Mouse (Mus musculus): ENCODE measurements at regions not wholly inside any gene's neighbourhood (a gene's known extent, or its start where the extent isn't known, plus 50 kb on each side); places are given as distances from the start of the nearest gene placed in this dataset.
A peak's percentile ranks its signal among the peaks of the same experiment; 100 is the strongest.

DNA sequence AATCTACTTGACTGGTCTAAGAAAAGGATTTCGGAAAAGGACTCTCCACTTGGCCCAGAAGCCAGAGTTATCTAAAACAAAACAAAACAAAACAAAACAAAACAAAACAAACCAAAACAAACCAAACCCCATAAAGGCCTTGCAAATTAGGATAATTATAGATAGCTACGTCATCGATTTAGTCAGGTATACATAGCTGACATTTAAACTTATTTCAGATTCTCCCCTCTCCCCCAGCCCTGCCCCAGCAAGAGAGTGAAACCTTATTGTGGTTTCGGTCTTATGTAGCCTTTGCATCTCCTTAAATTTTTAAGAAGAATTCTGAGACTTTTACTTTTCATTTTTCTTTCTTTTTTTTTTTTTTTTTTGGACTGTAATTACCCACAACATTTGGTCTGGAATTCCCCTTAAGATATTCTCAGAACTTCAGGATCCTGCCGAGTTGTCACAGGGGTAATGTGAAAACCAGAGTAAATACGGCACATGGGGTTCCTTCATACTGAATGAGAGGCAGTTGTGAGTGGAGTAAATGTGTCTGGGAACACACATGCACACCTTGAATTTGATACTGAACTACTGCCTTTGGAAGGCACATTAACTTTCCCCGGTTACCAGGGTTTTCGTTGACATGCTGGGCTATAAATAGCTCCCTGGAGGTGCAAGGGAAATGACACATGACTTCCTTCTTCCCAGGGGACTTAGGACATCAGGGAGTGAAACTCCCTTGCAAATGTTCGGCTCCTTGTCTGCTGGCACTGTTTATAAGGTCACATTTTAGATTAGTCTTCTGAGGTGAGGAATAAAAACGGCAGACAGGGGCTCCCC is 94.8 kb upstream of the Rap1b start:
- DNase-seq (ENCODE audit: low spot score): no peak

DNA sequence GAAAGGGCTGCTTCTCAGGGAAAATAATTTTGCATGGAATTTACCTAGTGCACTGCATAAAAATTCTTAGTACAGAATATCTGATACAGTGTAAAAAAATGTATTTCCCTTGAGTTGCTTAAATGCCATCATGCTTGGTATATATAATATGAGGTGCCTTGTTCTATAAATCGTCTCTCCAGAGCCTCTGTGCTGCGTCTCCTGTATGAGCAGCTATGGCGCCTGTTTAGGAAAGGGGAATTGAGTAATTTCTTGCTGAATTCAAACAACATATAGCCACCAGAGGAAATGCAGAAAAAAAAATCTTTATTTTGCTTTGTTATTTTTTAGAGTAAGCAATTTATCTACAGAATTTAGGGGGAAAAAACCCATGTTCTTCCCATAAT is 95.4 kb upstream of the Rap1b start:
- DNase-seq (ENCODE audit: low spot score): no peak

DNA sequence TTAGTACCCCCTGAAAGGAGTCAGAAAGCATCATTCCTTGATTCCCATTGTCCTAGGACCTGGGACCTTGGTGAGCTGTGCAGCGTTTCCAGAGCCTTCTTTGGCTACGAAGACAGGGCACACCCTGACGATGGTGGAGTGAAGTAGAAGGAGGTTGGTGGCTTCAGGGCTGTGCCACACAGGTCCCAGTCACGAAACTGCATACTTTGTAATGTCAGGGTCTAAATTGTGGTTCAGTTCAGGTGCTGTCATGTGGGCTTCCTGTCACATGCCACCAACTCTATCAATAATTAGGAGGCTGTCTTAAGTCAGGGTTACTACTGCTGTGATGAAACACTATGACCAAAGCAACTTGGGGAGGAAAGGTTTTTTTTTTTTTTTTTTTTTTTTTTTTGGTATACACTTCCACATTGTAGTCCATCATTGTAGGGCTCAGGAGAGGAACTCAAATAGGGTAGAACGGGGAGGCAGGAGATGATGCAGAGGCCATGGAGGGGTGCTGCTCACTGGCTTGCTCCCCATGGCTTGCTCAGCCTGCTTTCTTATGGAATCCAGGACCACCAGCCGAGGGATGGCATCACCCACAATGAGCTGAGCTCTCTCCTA is 98.0 kb upstream of the Rap1b start:
- no peak for DNase-seq (ENCODE audit: low spot score)

DNA sequence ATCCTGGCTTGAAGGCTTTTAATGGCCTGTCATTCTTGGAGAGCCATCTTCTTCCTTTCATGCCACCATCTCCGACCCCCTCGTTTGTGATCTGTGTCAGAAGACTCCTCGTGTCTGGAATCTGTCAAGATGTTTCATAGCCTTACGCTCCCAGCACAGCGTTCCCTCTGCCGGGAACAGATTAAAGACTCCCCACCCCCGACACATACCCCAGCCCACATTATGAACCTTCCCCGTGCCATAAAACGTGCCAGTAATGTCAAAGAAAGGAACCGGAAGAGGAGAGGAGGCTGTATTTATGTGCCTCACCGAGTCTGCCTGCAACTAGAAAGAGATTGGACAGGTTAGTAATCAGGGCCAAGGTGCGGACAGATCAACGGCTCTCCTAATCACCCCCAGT is 101.4 kb upstream of the Rap1b start:
- no peak for DNase-seq (ENCODE audit: low spot score)

DNA sequence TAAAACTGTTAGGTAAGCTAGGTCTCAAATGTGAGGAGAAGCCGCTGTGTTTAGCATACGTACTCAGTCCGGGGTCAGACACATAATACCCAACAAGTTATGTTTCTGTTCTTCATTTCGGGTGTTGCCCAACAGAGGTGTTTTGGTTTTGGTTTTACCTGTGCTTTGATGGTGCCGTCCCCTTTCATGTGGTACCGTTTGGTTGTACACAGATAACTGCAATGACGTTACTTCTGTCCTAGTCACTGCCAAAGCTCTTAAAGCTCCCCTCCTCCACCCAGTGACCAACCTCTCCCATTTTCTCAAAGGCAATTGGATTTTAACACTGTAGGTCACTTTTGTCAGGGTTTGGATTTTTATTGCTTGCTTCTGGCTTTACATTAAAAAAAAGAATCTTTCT is 102.1 kb upstream of the Rap1b start:
- no peak for DNase-seq (ENCODE audit: low spot score)

DNA sequence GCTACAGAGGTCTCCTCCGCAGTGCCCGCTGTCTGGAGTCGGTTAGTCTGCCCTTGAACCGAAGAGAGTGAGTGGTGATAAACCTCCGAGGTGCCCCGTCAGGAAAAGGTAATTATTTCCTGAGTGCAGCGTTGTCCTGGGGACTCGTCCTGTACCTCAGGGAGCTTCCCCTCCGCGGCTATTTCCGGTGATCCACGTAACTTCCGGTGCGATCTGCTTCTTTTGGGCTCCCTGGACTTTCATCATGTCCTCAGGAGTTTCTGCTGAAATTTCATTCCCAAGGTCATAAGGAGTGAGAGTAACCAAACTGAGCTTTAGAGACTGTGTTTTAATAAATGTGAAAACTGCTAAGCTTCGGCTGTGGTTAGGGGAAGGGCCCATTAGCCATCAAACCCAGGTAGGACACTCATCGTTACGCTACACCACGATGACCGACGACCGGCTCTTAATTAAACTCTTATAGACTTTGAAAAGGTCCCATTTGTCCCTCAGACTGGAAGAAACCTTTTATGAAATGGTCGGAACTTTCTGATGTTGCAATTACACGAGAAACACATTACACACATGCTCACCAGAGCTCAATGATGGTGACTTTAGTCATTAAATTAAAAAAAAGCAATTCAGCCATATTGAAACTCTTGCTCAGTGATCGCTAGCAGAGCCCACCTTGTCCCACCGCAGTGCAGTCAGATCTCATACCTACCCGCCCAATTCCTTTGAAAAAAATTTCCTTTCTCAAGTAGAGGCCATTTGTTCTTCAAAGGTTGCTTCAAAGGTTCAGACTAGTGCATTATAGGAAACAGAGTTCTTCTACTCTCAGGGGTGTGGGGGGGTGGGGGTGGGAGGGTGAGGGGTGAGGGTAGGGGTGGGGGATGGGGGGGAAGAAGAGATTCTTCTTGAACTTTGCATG is 106.5 kb upstream of the Rap1b start:
- no peak for DNase-seq (ENCODE audit: low spot score)

DNA sequence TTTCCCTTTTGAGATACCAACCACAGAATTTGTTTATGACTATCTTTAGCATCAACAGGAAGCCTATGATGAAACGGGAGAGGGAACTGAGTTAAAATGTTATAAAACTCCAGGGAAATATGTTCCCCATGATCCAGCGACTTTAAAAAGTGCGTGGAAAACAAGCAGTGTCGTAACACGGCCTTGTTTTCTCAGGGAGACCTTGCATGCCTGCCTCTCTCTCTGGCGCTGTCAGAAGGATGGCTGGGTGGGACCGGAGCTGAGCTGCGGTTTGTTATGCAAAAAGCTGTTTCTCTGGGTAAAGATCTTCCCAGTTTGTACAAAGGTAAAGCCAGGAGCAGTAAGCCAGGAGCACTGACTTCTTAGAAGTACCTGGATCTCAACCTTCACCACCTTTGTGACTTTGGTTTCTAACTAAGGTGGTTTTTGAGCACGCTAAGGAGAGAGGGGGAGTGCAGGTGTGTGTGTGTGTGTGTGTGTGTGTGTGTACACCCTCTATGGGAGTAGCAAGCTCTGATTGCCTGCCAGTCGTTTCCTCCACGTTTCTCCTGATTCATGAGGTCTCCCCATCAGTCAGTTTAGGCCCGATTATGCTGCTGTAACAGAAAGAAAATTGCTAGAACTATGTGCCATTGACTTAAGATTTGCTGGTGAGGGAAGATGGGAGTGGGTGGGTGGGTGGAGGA is 107.3 kb upstream of the Rap1b start:
- DNase-seq (ENCODE audit: low spot score): peak; percentile 13

DNA sequence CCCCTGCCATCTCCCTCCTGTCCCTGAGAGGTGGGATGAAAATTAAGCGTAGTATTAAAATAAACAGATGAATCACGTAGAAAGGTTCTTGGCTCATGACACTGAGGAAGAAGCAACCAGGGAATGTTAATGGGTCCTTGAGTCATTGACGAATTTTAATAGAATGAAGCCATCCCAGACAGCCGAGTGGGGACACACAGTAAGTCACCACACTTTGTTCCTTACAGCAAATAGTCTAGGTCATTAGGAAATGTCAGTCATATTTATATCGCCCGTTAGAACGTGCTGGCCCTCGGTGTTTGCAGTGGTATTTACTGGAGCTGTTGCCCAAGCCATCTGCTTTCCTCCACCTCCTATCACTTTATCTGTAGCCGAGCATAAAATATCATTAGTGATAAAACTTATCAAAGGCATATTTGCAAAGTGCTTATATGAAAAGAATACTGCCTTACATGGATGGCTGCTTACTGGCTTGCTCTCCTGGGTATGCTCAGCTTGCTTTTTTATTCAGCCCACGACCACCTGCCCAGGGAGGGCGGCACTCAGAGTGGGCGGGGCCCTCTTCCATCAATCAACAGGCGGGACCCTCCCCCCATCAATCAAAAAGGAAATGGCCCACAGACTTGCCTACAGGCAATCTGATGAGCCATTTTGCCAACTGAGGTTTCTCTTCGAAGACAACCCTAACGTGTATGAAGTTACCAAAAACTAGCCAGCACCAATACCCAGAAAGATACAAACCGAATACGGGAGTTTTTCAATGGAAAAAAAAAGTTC is 110.5 kb upstream of the Rap1b start:
- DNase-seq (ENCODE audit: low spot score): no peak

DNA sequence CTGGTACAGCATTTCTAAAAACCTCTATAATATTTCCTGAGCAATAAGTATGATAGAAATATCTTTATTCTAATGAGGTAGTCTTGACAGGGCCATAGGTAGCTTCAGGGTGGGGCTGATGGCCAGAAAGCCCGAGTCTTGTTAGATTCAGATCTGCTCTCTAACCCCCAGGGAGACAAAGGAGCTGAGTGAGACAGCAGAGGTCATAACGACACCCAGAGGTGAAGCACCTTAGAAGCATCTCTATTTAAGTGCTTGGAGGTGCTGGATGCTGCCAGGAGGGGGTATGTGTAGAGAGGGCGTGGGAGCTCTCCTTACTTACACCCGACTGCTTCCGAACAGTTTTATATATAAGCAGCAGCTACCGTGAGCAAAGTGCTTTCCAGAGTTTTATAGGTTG is 128.9 kb upstream of the Rap1b start:
- DNase-seq (ENCODE audit: low spot score): no peak

DNA sequence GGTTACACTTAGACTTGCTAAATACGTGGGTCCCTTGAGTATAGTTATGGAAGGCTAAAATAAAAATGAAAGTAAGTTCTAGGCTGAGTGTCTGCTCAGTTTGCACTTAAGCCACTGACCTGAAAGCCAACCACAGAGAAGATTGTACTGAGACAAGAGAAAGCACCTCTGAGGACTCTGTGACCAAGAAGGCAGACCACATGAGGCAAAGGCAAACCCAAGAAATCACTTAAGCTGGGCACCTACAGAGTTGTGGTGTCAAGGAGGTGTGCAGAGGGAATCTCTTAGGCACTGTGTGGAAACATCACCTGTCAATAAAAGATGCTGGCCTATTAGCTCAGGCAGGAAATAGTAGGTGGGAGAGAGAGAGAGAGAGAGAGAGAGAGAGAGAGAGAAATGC is 129.6 kb upstream of the Rap1b start:
- no peak for DNase-seq (ENCODE audit: low spot score)

DNA sequence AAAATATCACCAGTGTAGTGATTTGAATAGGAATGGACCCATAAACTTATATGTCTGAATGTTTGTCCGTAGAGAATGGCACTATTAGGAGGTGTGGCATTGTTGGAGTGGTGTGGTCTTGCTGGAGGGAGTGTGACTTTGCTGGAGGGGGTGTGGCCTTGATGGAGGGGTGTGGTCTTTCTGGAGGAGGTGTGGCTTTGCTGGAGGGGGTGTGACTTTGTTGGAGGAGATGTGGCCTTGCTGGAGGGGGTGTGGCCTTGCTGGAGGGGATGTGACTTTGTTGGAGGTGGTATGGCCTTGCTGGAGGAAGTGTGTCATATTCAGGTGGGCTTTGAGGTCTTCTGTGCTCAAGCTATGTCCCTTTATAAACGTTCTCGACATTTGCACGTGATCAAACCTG is 133.3 kb upstream of the Rap1b start:
- no peak for DNase-seq (ENCODE audit: low spot score)

DNA sequence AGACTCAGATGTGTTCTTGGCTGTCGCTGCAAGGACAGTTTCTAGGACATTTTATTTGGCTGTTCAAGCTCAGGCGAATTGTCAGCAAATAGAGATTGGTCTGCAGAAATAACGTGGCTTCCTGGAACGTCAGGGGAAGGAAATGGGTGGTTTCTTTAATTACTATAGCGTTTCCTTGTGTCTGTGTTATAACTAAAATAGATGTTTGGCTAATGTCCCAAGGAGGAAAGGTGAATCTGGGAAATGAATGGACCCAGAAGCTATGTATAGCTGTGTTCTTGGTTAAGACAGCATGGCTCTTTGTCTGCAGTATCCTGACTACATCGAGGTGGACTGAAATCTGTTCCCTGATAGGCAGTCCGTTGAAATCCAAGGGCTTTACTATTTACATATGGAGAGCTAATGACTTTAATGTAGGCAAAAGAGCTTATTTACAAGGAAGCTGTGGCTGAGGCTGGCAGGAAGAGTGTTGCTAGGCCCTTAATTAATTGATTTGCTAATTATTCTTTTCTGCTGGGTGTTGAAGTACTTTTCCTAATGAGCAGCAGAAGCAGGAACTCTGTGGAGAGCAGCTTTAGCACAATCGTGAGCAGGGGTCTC is 136.9 kb upstream of the Rap1b start:
- no peak for DNase-seq (ENCODE audit: low spot score)

DNA sequence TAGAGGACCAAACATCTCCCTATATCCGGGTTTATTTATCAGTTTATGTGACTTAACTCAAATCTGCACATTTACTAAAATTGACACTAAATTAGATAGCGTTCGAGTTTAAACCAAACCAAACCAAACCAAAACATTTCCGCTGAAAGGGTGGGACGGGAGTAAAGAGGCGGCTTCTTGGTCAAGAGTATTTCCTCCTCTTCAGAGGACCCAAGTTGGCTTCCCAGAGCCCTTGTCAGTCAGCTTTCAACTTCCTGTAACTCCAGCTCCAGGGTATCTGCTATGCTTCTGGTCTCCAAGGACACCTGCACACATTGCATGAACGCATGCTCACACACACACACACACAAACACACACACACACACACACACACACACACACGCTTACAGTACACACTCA is 137.4 kb upstream of the Rap1b start:
- no peak for DNase-seq (ENCODE audit: low spot score)

DNA sequence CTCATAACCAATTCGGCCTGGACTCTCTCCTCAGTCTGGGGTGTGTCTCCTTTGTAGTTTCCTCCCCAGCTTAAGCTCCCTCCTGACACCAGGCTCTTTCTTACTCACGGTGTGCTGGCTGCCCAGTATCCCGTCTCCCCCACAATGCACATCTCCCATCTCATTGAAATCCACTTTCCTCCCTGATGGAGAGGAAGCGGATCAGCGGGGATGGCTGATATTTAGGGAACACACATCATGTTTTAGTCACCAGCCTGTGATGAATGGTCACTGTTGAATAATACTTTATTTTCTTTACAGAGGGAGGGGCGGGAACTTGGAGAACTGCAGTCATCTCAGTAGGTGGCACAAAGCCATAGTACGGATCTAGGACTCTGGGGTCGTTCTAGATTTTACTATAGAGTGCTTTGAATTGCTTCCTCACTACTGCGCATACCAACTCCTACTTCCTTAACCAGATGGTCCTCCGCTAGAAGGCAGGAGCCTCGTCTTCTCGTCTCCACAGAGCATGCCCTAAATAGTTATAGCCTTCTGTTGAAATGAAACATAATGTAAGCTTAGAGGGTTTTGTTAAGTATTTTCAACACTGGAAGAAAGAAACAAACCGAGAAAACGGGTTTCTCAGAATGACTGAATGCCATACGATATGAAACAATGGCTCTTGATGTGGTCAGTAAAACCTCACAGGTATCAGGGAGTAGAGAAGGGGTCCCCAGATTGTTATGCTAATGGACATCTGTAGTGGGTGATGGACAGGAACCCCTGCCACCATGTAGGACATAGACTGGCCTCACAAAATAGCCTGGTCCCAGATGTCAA is 139.2 kb upstream of the Rap1b start:
- no peak for DNase-seq (ENCODE audit: low spot score)

DNA sequence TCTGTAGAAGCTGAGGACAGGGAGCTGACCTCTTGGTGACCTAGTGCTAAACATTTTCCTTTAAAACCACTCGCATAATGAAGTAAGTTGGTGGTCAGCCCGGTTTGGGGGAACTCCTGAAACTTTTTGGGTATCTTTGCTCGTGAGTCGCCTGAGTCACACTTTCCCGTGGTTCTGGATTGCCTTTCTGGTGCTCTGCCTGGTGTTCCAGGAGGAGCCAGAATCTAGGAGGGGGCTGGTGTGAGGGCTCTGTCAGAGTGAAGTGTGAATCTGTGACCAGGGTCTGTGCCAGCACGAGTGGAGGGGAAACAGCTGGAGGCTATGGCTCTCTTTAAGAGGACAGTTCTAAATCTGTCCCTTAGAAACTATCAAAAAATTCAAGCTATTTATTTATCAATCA is 141.8 kb upstream of the Rap1b start:
- no peak for DNase-seq (ENCODE audit: low spot score)

DNA sequence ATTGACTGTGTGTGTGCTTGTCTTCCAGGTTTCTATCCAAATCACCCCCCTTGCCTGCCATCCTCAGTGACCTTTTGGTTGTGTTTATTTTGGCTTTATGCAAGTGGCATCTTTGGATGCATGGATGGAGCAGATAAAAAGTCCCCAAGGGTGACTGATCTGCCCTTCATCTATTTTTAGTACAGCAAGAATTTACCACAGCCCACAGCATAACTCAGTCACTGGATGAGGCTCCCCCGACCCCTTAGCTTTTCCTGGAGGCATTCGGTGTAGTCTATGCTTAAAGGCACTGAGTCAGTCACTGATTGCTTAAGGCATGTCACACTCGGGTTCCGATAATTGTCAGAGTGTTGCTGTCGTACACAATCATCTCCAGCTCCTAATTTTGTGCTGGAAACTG is 142.2 kb upstream of the Rap1b start:
- DNase-seq (ENCODE audit: low spot score): no peak

DNA sequence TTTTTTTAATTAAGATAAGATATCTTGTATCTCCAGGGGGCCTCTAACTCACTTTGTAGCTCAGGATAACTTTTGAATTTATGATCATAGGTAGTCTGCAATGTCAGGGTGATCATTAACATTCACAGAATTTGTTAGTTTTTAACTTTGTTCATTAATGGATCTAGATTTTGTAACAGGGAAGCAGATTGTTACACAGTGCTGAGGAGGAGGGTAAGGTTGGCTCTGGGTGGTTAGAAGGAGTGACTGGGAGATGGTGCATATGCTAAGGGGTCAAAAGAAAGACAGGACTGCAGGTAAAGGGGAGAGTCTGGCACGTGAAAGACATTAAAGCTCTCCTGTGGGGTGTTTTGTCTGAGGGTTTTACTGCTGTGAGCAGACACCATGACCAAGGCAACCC is 145.3 kb upstream of the Rap1b start:
- DNase-seq (ENCODE audit: low spot score): no peak

DNA sequence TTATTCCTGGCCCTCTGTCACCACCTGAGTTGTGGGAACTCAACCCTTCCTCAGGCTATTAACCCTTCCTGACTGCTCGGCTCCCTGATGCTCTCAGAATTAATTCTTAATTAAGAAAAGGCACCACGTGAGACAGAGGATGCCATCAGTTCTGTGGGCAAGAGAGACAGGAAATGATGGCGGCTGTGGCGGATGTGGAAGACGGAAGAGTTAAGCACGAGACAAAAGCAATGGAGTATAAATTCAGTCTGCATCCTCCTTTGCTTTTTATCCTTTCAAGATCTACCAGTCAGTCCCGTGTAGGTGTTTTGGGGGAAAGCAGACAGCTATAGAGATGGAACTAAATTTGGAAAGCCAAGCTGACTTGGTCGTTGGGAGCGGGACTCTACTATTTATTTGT is 146.5 kb upstream of the Rap1b start:
- DNase-seq (ENCODE audit: low spot score): no peak

DNA sequence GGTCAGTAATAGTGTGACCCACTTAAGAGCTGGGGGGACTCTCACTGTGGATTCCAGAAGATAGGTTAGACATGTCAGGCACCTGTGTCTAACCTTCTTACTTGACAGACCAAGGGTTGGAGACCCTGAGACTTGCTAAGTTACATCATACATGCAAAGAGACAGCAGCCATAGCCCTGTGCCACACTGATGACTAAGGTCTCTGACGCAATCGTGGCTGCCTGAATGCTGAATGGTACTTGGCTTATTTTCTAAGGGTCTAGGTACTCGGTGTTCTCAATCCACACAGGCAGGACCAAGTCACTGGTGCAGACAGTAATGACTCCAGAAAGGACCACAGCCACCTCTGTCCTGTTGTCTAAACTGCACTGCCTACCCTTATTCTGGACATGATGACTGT is 147.8 kb upstream of the Mdm1 start:
- no peak for DNase-seq (ENCODE audit: low spot score)

DNA sequence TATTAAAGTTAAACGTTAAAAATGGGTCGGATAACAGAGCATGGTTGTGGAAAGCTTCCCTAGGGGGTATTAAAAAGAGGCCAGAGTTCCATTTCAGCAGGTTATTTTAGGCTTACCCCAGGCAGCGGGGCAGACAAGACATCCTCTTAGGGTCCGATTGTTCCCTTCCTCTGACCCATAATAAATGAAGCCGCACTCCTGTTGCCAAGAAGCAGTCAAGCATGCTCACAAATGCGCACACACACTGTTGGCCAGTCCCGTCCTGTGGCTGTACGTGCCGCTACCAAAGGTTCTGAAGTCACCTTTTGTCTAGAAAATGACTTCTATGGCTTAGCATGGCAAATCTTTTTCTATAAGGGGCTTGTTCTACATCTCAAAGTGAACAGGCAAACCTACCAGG is 146.8 kb upstream of the Mdm1 start:
- no peak for DNase-seq (ENCODE audit: low spot score)

All from urinary bladder, postnatal 14 days (tissue).